Mouse (Mus musculus) gastrocnemius, postnatal 36 days (tissue): ENCODE data around the gene Cherp. TPM values are rescaled to one million over a fixed set of nuclear protein-coding genes. Genes with fewer than 3 reads are reported as not detected.
A peak's percentile ranks its signal among the peaks of the same experiment; 100 is the strongest.

Experiments used
- DNase-seq, 2 experiments: peaks; one replicate each; pipeline ENCODE4 v3.0.0; 2022
- intact Hi-C: fragments of 180-260 bp; cut with DNase I; formaldehyde crosslinking; loops from one replicate; pipeline ENCODE4 v1.15.1; 2025
- microRNA-seq, 2 experiments: library from miRNA; unstranded; fragments of <30 nt; microRNA quantifications; one replicate each; pipeline ENCODE4 v1.2.0; 2021
- total RNA-seq, 2 experiments: library from RNA; stranded (reverse); gene quantifications; 2 replicates each; pipeline ENCODE4 v1.2.3; 2021

Cherp gene
- total RNA-seq, 2 experiments from 2014 or later: 19.9 to 24.8 TPM

DNA sequence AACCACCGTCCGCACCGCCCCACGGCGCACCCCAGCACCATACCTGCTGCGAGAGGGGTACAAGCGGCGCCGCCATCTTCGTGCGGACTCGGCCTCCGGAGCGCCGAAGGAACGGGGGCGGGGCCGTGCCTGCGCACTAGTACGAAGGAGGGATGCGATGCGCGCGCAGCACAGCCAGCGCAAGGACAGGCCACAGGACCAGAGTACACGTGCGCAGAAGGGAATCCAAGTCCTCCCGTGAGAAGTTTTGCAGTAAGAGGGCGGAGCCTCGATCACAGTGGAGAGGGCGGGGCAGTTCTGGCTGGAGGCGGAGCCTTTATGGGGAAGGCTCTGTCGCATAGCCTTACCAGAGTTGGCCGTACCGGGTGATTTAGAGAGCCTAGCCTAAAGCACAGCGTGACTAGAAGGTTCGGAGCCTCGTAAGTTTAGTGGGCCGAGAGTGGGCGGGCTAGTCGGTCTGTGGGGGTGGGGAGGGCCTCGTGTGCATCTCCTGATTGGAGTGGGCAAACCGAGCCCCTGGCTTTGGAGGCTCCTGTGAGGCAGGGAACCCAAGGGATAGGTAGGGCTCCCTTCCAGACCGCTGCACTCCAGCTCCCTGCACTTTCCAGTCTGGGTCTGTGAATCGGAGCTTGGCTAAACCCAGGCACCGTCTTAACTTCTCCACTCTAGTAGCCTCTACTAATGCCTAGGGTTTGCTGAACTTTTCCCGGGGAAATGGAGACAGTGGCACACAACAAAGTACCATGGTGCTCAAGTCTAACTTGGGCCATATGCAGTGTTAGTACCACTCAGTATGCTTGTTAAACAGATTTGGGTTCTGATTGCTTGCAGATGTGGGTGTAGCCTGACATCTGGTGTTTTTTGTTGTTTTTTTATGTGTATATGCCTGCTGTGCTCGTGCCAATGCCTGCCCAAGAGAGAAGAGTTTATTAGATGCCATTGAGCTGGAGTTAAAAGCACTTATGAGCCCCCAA lies 53.4 kb downstream of the Cherp start, which contains the start of gene Eps15l1:
Gene Eps15l1, minus strand, starts transcription at position 99 of the 974 bp plus-strand sequence.
- intact Hi-C loops: no loop called here
- DNase-seq: peak; percentile 97 to 98

DNA sequence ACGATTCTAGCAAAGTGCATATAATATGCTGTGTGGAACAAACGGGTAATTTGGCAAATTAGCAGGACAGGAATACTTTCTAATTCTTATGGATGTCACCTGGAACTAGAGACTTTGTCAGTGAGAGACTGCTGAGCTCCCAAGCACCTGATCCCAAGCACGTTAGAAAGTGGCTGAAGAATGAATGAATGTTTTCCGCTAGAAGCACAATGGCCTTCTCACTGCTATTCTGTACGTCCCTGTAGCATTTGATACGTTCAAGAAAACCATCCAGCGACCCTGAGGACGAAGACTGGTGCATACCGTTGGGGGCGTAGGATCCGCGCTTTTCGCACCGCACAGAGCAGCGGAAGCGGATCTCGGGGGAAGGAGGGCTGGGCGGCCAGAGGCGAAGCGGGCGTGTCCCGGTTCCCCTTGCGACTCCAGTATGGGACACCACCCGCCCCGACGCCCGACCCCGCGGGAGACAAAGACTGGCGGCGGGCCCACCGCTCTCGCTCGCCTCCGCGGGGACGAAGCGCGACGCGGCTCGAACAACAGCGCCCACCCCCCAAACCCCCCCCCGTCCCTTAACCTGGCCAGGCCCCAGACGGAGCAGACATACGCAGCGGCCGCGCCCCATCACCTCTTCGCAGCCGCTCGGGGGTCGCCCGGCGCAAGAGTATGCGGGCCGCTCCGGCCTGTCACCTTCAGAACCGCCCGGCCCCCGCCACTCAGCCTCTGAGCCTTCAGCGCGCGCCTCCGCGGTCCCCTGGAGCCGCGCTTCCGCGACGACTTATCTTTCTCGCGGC lies 54.3 kb downstream of the Cherp start:
- DNase-seq: peak in 1 of 2 experiments; percentile 17
- intact Hi-C loops: no loop called here

DNA sequence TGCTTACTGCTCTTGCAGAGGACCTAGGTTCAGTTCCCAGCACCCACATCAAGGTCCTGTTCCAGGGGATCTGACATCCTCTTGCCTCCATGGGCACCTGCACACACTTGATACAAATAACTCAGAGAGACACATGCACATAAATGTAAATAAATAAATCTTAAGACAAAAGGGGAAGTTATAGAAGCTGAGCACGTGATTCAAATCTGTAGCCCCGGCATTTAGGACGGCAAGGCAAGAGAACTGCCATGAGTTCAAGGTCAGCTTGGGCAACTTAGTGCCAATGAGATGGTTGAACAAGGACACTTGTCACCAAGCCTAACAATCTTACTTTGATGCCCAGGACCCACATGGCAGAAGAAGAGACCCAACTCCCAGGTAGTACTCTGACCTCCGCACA lies 57.0 kb downstream of the Cherp start:
- intact Hi-C loops: no loop called here
- DNase-seq: no peak

DNA sequence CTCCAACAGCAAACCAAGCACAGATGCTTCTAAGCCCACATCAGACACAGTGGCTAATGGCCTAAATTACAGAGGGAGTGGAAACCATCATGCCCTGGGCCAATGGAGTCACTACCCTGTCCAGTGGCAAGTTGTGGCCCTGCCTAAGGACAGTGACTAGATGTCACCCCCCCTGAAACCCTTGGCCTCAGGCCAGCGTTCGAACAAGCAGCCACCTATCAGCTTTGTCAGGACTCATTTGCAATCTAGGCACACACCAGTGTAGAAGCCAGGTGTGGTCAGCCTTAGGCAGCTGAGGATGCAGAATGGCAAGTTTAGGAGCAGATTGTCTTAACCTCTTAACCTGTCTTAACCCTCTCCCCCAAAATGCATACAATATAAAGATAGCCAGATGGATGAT lies 59.8 kb downstream of the Cherp start:
- intact Hi-C loops: no loop called here
- no peak for DNase-seq

DNA sequence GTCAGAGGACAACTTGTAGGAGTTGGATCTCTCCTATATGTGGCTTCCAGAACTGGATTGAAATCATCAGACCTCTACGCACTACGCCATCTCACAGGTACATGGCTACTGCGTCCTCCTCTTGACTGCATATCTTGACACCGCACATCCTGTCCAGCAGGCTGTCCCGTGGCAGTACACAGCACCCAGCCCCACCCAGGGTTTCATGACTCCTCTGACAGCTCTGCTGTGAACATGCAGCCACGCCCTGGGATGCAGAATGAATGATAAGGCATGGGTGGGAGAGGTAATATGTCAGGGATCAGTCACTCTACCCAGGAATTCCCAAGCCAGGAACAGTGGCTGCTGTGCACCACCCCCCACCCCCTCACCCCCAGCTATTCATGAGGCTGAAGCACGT lies 61.2 kb downstream of the Cherp start:
- intact Hi-C loops: no loop called here
- no peak for DNase-seq

Small RNAs within 50 kb of the gene (microRNA-seq; reads per million reads assigned to microRNA genes)
- gene Mir7068: 0.74 to 1.4 reads per million in 2 experiments

Other genes with a start within 250 kb of the Cherp start
- 10 to 100 TPM; 21.4 to 22.4 TPM for gene Ap1m1, start 235.2 kb downstream of the Cherp start, total RNA-seq
- gene Gm10282, start 170.0 kb downstream of the Cherp start, total RNA-seq: 1 to 10 TPM; 2.0 to 3.0 TPM
- gene Klf2, start 156.2 kb downstream of the Cherp start, total RNA-seq: 10 to 100 TPM in 1 of 2 experiments, 1 to 10 TPM in 1; 9.3 to 26.4 TPM
- 10 to 100 TPM; 23.2 to 24.6 TPM for gene Eps15l1, start 53.8 kb downstream of the Cherp start, total RNA-seq
- 1 to 10 TPM; 2.9 to 3.3 TPM for gene Calr3, start 31.4 kb downstream of the Cherp start, total RNA-seq
- 1 to 10 TPM; 2.7 to 3.4 TPM for gene 1700030K09Rik, start 31.3 kb downstream of the Cherp start, total RNA-seq
- 10 to 100 TPM; 39.4 to 43.2 TPM for gene Slc35e1, start 17.4 kb upstream of the Cherp start, total RNA-seq
- 1 to 10 TPM; 8.2 to 8.3 TPM for gene Med26, start 73.0 kb upstream of the Cherp start, total RNA-seq
- gene Smim7, start 95.9 kb upstream of the Cherp start, total RNA-seq: 10 to 100 TPM; 61.7 to 70.9 TPM
- gene Tmem38a, start 96.8 kb upstream of the Cherp start, total RNA-seq: 1,000 to 10,000 TPM; 1,177 to 1,186 TPM
- under 1 TPM; 0.41 to 0.54 TPM for gene Nwd1, start 171.5 kb upstream of the Cherp start, total RNA-seq
- 10 to 100 TPM; 32.5 to 33.0 TPM for gene Sin3b, start 248.1 kb upstream of the Cherp start, total RNA-seq